Mouse (Mus musculus): ENCODE measurements around the gene Smg6. TPM values are rescaled to one million over a fixed set of nuclear protein-coding genes. Genes with fewer than 3 reads are reported as not detected.

The Smg6 gene
- polyA plus RNA-seq, 1 experiment from 2014 or later = 10.6 TPM

- H3K27me3 ChIP-seq (ENCODE audit: control insufficient read depth, insufficient read depth, low read length) = peaks cover 67% of the 10 kb centered on the region
- no peaks in the 10 kb centered on the region for H3K9me3 ChIP-seq (ENCODE audit: control insufficient read depth, low read length)
- peak overlapping the region; percentile 81 for H3K9ac ChIP-seq (ENCODE audit: low read length)
- H3K4me3 ChIP-seq (ENCODE audit: control insufficient read depth in 1 of 2, insufficient read depth in 1 of 2, low read depth in 1 of 2, low read length in 2 of 2) = peak overlapping the region; percentile 58 to 65
- peak overlapping the region; percentile 34 to 82; a peak in 3 of 4 replicates for H3K27ac ChIP-seq (replicated peaks in 1 of 2; ENCODE audit: control insufficient read depth in 1 of 2, insufficient read depth in 1 of 2, low read depth in 2 of 2, low read length in 2 of 2)
- peaks cover 10 to 68% of the 10 kb centered on the region in 2 experiments; a peak in 3 of 4 replicates for H3K4me1 ChIP-seq (ENCODE audit: control insufficient read depth in 2 of 2, insufficient read depth in 2 of 2, low read length in 2 of 2)
- WGBS = under 1% methylated on average over 74 of the region's 83 CpGs
- peak overlapping the region; percentile 98 for H3K4me2 ChIP-seq (ENCODE audit: low read length)
- peaks cover 24% of the 10 kb centered on the region for H3K36me3 ChIP-seq (ENCODE audit: control insufficient read depth, insufficient read depth, low read length)
- ATAC-seq (ENCODE audit: insufficient number of reproducible peaks, insufficient read depth, low FRiP score, low read depth) = peak; percentile 15; the same call in 1 of the 2 replicates
Observed at GRCm38 (mm10) chr11:75168590-75169361, 243.2 kb downstream of the Smg6 start.

GRCm38 (mm10) chr11:75169405-75170080, 243.9 kb downstream of the Smg6 start, which contains the start of gene Hic1:
Hic1 (minus strand) TSS chr11:75169519.
- peaks cover 10 to 72% of the 10 kb centered on the region in 2 experiments; a peak in 3 of 4 replicates for H3K4me1 ChIP-seq (ENCODE audit: control insufficient read depth in 2 of 2, insufficient read depth in 2 of 2, low read length in 2 of 2)
- 6% methylated on average over 23 of the region's 23 CpGs for WGBS

GRCm38 (mm10) chr11:75170136-75170751, 244.6 kb downstream of the Smg6 start:
- peak; percentile 8; the same call in 1 of the 2 replicates for ATAC-seq (ENCODE audit: insufficient number of reproducible peaks, insufficient read depth, low FRiP score, low read depth)
- Histone ChIP-seq H3K4me2 (ENCODE audit: low read length) (peak overlapping the region; percentile 98), H3K27me3 (ENCODE audit: control insufficient read depth, insufficient read depth, low read length) (peaks cover 61% of the 10 kb centered on the region), H3K4me1 (ENCODE audit: control insufficient read depth in 2 of 2, insufficient read depth in 2 of 2, low read length in 2 of 2) (peaks cover 8 to 66% of the 10 kb centered on the region in 2 experiments; a peak in 3 of 4 replicates), H3K9ac (ENCODE audit: low read length) (no peak overlapping the region), H3K27ac (replicated peaks in 1 of 2; ENCODE audit: control insufficient read depth in 1 of 2, insufficient read depth in 1 of 2, low read depth in 2 of 2, low read length in 2 of 2) (no peak overlapping the region), H3K4me3 (ENCODE audit: control insufficient read depth in 1 of 2, insufficient read depth in 1 of 2, low read depth in 1 of 2, low read length in 2 of 2) (peak overlapping the region; percentile 40 to 65), H3K36me3 (ENCODE audit: control insufficient read depth, insufficient read depth, low read length) (peaks cover 12% of the 10 kb centered on the region; the same call in 1 of the 2 replicates), H3K9me3 (ENCODE audit: control insufficient read depth, low read length) (no peaks in the 10 kb centered on the region)
- WGBS = under 1% methylated on average over 38 of the region's 38 CpGs

More at GRCm38 (mm10) chr11:75169405-75170080, 243.9 kb downstream of the Smg6 start, which contains the start of gene Hic1:
- H3K4me3 ChIP-seq (ENCODE audit: control insufficient read depth in 1 of 2, insufficient read depth in 1 of 2, low read depth in 1 of 2, low read length in 2 of 2) = peak within 1 kb of the TSS; percentile 58 to 65
- H3K27me3 ChIP-seq (ENCODE audit: control insufficient read depth, insufficient read depth, low read length) = peaks cover 67% of the 10 kb centered on the region
- peak within 1 kb of the TSS; percentile 34 to 82; a peak in 3 of 4 replicates for H3K27ac ChIP-seq (replicated peaks in 1 of 2; ENCODE audit: control insufficient read depth in 1 of 2, insufficient read depth in 1 of 2, low read depth in 2 of 2, low read length in 2 of 2)
- peak within 1 kb of the TSS; percentile 81 for H3K9ac ChIP-seq (ENCODE audit: low read length)
- H3K9me3 ChIP-seq (ENCODE audit: control insufficient read depth, low read length) = no peaks in the 10 kb centered on the region
- H3K4me2 ChIP-seq (ENCODE audit: low read length) = peak within 1 kb of the TSS; percentile 98
- peaks cover 17% of the 10 kb centered on the region; the same call in 1 of the 2 replicates for H3K36me3 ChIP-seq (ENCODE audit: control insufficient read depth, insufficient read depth, low read length)
- no peak for ATAC-seq (ENCODE audit: insufficient number of reproducible peaks, insufficient read depth, low FRiP score, low read depth)

GRCm38 (mm10) chr11:75171186-75171865, 245.7 kb downstream of the Smg6 start:
- H3K27ac ChIP-seq (replicated peaks in 1 of 2; ENCODE audit: control insufficient read depth in 1 of 2, insufficient read depth in 1 of 2, low read depth in 2 of 2, low read length in 2 of 2) = no peak overlapping the region
- 0 out of 2 replicates have a peak overlapping the region, but pooled peaks have one; percentile 93 for H3K4me2 ChIP-seq (ENCODE audit: low read length)
- peak overlapping the region in 1 of 2 experiments; percentile 66; a peak in 2 of 4 replicates for H3K4me3 ChIP-seq (ENCODE audit: control insufficient read depth in 1 of 2, insufficient read depth in 1 of 2, low read depth in 1 of 2, low read length in 2 of 2)
- peaks cover 8 to 56% of the 10 kb centered on the region in 2 experiments; a peak in 3 of 4 replicates for H3K4me1 ChIP-seq (ENCODE audit: control insufficient read depth in 2 of 2, insufficient read depth in 2 of 2, low read length in 2 of 2)
- no peak overlapping the region for H3K9ac ChIP-seq (ENCODE audit: low read length)
- no peaks in the 10 kb centered on the region for H3K9me3 ChIP-seq (ENCODE audit: control insufficient read depth, low read length)
- 5% methylated on average over 17 of the region's 17 CpGs for whole genome bisulfite sequencing
- peaks cover 8% of the 10 kb centered on the region for H3K36me3 ChIP-seq (ENCODE audit: control insufficient read depth, insufficient read depth, low read length)
- peaks cover 55% of the 10 kb centered on the region for H3K27me3 ChIP-seq (ENCODE audit: control insufficient read depth, insufficient read depth, low read length)
- ATAC-seq (ENCODE audit: insufficient number of reproducible peaks, insufficient read depth, low FRiP score, low read depth) = no peak

- Histone ChIP-seq H3K36me3 (ENCODE audit: control insufficient read depth, insufficient read depth, low read length) (peaks cover 17% of the 10 kb centered on the region), H3K27ac (replicated peaks in 1 of 2; ENCODE audit: control insufficient read depth in 1 of 2, insufficient read depth in 1 of 2, low read depth in 2 of 2, low read length in 2 of 2) (no peak overlapping the region), H3K4me1 (ENCODE audit: control insufficient read depth in 2 of 2, insufficient read depth in 2 of 2, low read length in 2 of 2) (peaks cover 8 to 47% of the 10 kb centered on the region in 2 experiments; a peak in 3 of 4 replicates), H3K9ac (ENCODE audit: low read length) (peak overlapping the region; percentile 27), H3K9me3 (ENCODE audit: control insufficient read depth, low read length) (no peaks in the 10 kb centered on the region), H3K27me3 (ENCODE audit: control insufficient read depth, insufficient read depth, low read length) (peaks cover 48% of the 10 kb centered on the region), H3K4me2 (ENCODE audit: low read length) (peak overlapping the region; percentile 93), H3K4me3 (ENCODE audit: control insufficient read depth in 1 of 2, insufficient read depth in 1 of 2, low read depth in 1 of 2, low read length in 2 of 2) (peak overlapping the region; percentile 56 to 66)
- no peak for ATAC-seq (ENCODE audit: insufficient number of reproducible peaks, insufficient read depth, low FRiP score, low read depth)
- WGBS = under 1% methylated on average over 72 of the region's 75 CpGs
Observed at GRCm38 (mm10) chr11:75172151-75173094, 246.8 kb downstream of the Smg6 start.

GRCm38 (mm10) chr11:75173095-75173798, 247.6 kb downstream of the Smg6 start:
- Histone ChIP-seq H3K36me3 (ENCODE audit: control insufficient read depth, insufficient read depth, low read length) (peaks cover 20% of the 10 kb centered on the region), H3K9ac (ENCODE audit: low read length) (peak overlapping the region; percentile 38; the same call in 1 of the 2 replicates), H3K27ac (replicated peaks in 1 of 2; ENCODE audit: control insufficient read depth in 1 of 2, insufficient read depth in 1 of 2, low read depth in 2 of 2, low read length in 2 of 2) (no peak overlapping the region; a peak in 1 of 4 replicates), H3K4me2 (ENCODE audit: low read length) (peak overlapping the region; percentile 93), H3K4me1 (ENCODE audit: control insufficient read depth in 2 of 2, insufficient read depth in 2 of 2, low read length in 2 of 2) (peaks cover 12 to 47% of the 10 kb centered on the region in 2 experiments; a peak in 3 of 4 replicates), H3K4me3 (ENCODE audit: control insufficient read depth in 1 of 2, insufficient read depth in 1 of 2, low read depth in 1 of 2, low read length in 2 of 2) (peak overlapping the region; percentile 56 to 66), H3K9me3 (ENCODE audit: control insufficient read depth, low read length) (no peaks in the 10 kb centered on the region), H3K27me3 (ENCODE audit: control insufficient read depth, insufficient read depth, low read length) (peaks cover 42% of the 10 kb centered on the region)
- WGBS = under 1% methylated on average over 71 of the region's 71 CpGs
- peak; percentile 68 for ATAC-seq (ENCODE audit: insufficient number of reproducible peaks, insufficient read depth, low FRiP score, low read depth)

Data from heart, embryonic 14.5 days (tissue).